ENCODE assay signal across 22 mouse cellular contexts in the genomic region with DNA sequence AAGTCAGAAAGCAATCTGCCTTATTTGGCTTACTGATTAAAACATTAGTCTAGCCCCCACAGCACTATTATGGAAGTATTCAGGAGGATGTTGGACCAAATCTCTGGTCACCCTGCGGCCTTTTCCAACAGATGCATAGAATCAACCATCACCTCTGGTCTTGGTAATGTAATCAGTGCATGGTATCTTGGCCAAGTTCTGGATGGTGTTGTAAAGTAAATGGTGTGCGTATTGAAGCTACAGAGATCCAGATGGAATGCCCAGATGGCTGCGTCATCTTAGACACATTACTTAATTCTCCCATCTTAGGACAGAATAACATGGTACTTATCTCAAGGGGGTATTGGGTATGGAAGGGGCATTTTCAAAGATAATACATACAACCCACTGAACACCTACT. TPM values are rescaled to one million over a fixed set of nuclear protein-coding genes. Genes with fewer than 3 reads are reported as not detected.
"Had no signal": no experiment of that assay in that cellular context is flagged by ENCODE, and none has a peak within 500 bp of the region (broad histone marks: within the 10 kb centered on the region; RNA-seq: fewer than 3 reads in every experiment).

No protein-coding gene starts in this region.

- H3K9me3 ChIP-seq: limb, embryonic 10.5 days; liver, embryonic 12.5 days; liver, embryonic 15.5 days; lung, embryonic 15.5 days had no signal

- H3K9ac ChIP-seq: limb, embryonic 13.5 days; liver, embryonic 12.5 days; liver, embryonic 15.5 days; lung, embryonic 15.5 days; neural tube, embryonic 12.5 days; neural tube, embryonic 15.5 days had no signal

- H3K27ac ChIP-seq: layer of hippocampus, adult 2 months; limb, embryonic 10.5 days; limb, embryonic 13.5 days; liver, embryonic 12.5 days; liver, embryonic 15.5 days; lung, embryonic 15.5 days; neural tube, embryonic 12.5 days; neural tube, embryonic 15.5 days; stomach, postnatal 0 days had no signal

- DNase-seq: kidney, adult 18-20 months; kidney, adult 9 months; kidney, postnatal 14 days; kidney, postnatal 4 days; liver; right cerebral cortex, postnatal 14 days; thymus, adult 2 months; thymus, postnatal 14 days; thymus, postnatal 4 days had no signal

- ATAC-seq: intestine, embryonic 16.5 days; liver, embryonic 12.5 days had no signal

- H3K36me3 ChIP-seq: limb, embryonic 10.5 days; limb, embryonic 13.5 days; liver, embryonic 12.5 days; liver, embryonic 15.5 days; lung, embryonic 15.5 days; neural tube, embryonic 12.5 days; neural tube, embryonic 15.5 days had no signal

- H3K4me2 ChIP-seq: limb, embryonic 13.5 days; liver, embryonic 12.5 days; liver, embryonic 15.5 days; lung, embryonic 15.5 days; midbrain, embryonic 11.5 days; neural tube, embryonic 12.5 days; neural tube, embryonic 15.5 days had no signal

- H3K4me1 ChIP-seq: liver, embryonic 12.5 days; liver, embryonic 15.5 days; lung, embryonic 15.5 days had no signal

- H3K4me3 ChIP-seq: layer of hippocampus, adult 2 months; limb, embryonic 10.5 days; limb, embryonic 13.5 days; liver, embryonic 12.5 days; liver, embryonic 15.5 days; lung, embryonic 15.5 days; neural tube, embryonic 12.5 days; neural tube, embryonic 15.5 days had no signal

RNA-seq across cellular contexts. Expression of gene 4932438H23Rik, which starts 43.8 kb away (rescaled TPM):
- total RNA-seq: megakaryocyte progenitor cell, adult 5-6 weeks; megakaryocyte-erythroid progenitor cell, adult 5-6 weeks had no signal
- polyA plus RNA-seq: limb, embryonic 10.5 days; liver, embryonic 12.5 days; liver, embryonic 15.5 days; midbrain, embryonic 11.5 days had no signal
